Mouse (Mus musculus): Measurements from ENCODE around the gene Baat. TPM values are rescaled to one million over a fixed set of nuclear protein-coding genes. Genes with fewer than 3 reads are reported as not detected.
"Not testable (repeated sequence)": the region's sequence is repeated elsewhere in the genome, so short reads cannot be mapped to it uniquely, and the experiment has no call there.

The Baat gene
- polyA plus RNA-seq, 1 experiment from 2014 or later, result not detected

GRCm38 (mm10) chr4:49473435-49474100 is 32.8 kb downstream of the Baat start, which contains the start of gene Acnat1:
TSS of gene Acnat1 (minus strand) at chr4:49473912.
- no peaks in the 10 kb centered on the region for H3K36me3 ChIP-seq (ENCODE audit: control insufficient read depth, insufficient read depth, low read length)
- H3K4me1 ChIP-seq (ENCODE audit: control insufficient read depth, insufficient read depth, low read depth, low read length), result no peaks in the 10 kb centered on the region
- H3K27ac ChIP-seq (ENCODE audit: low read depth, low read length), result no peak within 1 kb of the TSS
- no peak within 1 kb of the TSS for H3K4me2 ChIP-seq (ENCODE audit: low read length)
- no peak within 1 kb of the TSS for H3K4me3 ChIP-seq (ENCODE audit: low read length)
- WGBS, result 55% methylated on average over 3 of the region's 3 CpGs
- no peaks in the 10 kb centered on the region for H3K9me3 ChIP-seq (ENCODE audit: control insufficient read depth, low read length)
- no peaks in the 10 kb centered on the region for H3K27me3 ChIP-seq (replicated peaks; ENCODE audit: control insufficient read depth, insufficient read depth, low read length)
- no peak for ATAC-seq
- no peak within 1 kb of the TSS for H3K9ac ChIP-seq (ENCODE audit: low read depth, low read length)

GRCm38 (mm10) chr4:49469435-49470151 is 36.8 kb downstream of the Baat start:
- Histone ChIP-seq H3K9ac (ENCODE audit: low read depth, low read length) (no peak overlapping the region), H3K36me3 (ENCODE audit: control insufficient read depth, insufficient read depth, low read length) (no peaks in the 10 kb centered on the region), H3K4me3 (ENCODE audit: low read length) (no peak overlapping the region), H3K4me1 (ENCODE audit: control insufficient read depth, insufficient read depth, low read depth, low read length) (no peaks in the 10 kb centered on the region), H3K4me2 (ENCODE audit: low read length) (no peak overlapping the region), H3K9me3 (ENCODE audit: control insufficient read depth, low read length) (no peaks in the 10 kb centered on the region), H3K27ac (ENCODE audit: low read depth, low read length) (no peak overlapping the region), H3K27me3 (replicated peaks; ENCODE audit: control insufficient read depth, insufficient read depth, low read length) (no peaks in the 10 kb centered on the region)
- no peak for ATAC-seq
- WGBS, result 84% methylated on average over 3 of the region's 3 CpGs

- Histone ChIP-seq H3K4me1 (ENCODE audit: control insufficient read depth, insufficient read depth, low read depth, low read length) (no peaks in the 10 kb centered on the region), H3K4me2 (ENCODE audit: low read length) (no peak overlapping the region), H3K9ac (ENCODE audit: low read depth, low read length) (no peak overlapping the region), H3K27me3 (replicated peaks; ENCODE audit: control insufficient read depth, insufficient read depth, low read length) (no peaks in the 10 kb centered on the region), H3K4me3 (ENCODE audit: low read length) (no peak overlapping the region), H3K9me3 (ENCODE audit: control insufficient read depth, low read length) (no peaks in the 10 kb centered on the region), H3K36me3 (ENCODE audit: control insufficient read depth, insufficient read depth, low read length) (no peaks in the 10 kb centered on the region), H3K27ac (ENCODE audit: low read depth, low read length) (no peak overlapping the region)
- no peak for ATAC-seq
- WGBS, result 95% methylated on average over 6 of the region's 6 CpGs
Observed at GRCm38 (mm10) chr4:49467360-49467759, 39.0 kb downstream of the Baat start.

GRCm38 (mm10) chr4:49456171-49456570 is 50.2 kb downstream of the Baat start:
- no peak for ATAC-seq
- Histone ChIP-seq H3K27ac (ENCODE audit: low read depth, low read length) (no peak overlapping the region), H3K4me2 (ENCODE audit: low read length) (no peak overlapping the region), H3K4me3 (ENCODE audit: low read length) (no peak overlapping the region), H3K4me1 (ENCODE audit: control insufficient read depth, insufficient read depth, low read depth, low read length) (no peaks in the 10 kb centered on the region), H3K9ac (ENCODE audit: low read depth, low read length) (no peak overlapping the region), H3K27me3 (replicated peaks; ENCODE audit: control insufficient read depth, insufficient read depth, low read length) (no peaks in the 10 kb centered on the region), H3K36me3 (ENCODE audit: control insufficient read depth, insufficient read depth, low read length) (no peaks in the 10 kb centered on the region), H3K9me3 (ENCODE audit: control insufficient read depth, low read length) (no peaks in the 10 kb centered on the region)
- WGBS, result 78% methylated on average over 2 of the region's 2 CpGs

- H3K9me3 ChIP-seq (ENCODE audit: control insufficient read depth, low read length), result no peaks in the 10 kb centered on the region
- H3K36me3 ChIP-seq (ENCODE audit: control insufficient read depth, insufficient read depth, low read length), result no peaks in the 10 kb centered on the region
- H3K9ac ChIP-seq (ENCODE audit: low read depth, low read length), result no peak overlapping the region
- H3K27me3 ChIP-seq (replicated peaks; ENCODE audit: control insufficient read depth, insufficient read depth, low read length), result no peaks in the 10 kb centered on the region
- no peak overlapping the region for H3K4me2 ChIP-seq (ENCODE audit: low read length)
- no peak overlapping the region for H3K4me3 ChIP-seq (ENCODE audit: low read length)
- no peak for ATAC-seq
- H3K4me1 ChIP-seq (ENCODE audit: control insufficient read depth, insufficient read depth, low read depth, low read length), result no peaks in the 10 kb centered on the region
- 82% methylated on average over 1 of the region's 1 CpGs for WGBS
- H3K27ac ChIP-seq (ENCODE audit: low read depth, low read length), result no peak overlapping the region
Observed at GRCm38 (mm10) chr4:49451848-49452551, 54.4 kb downstream of the Baat start.

GRCm38 (mm10) chr4:49451133-49451847 is 55.1 kb downstream of the Baat start:
- H3K4me3 ChIP-seq (ENCODE audit: low read length); H3K4me1 ChIP-seq (ENCODE audit: control insufficient read depth, insufficient read depth, low read depth, low read length); H3K27ac ChIP-seq (ENCODE audit: low read depth, low read length); H3K9me3 ChIP-seq (ENCODE audit: control insufficient read depth, low read length); H3K36me3 ChIP-seq (ENCODE audit: control insufficient read depth, insufficient read depth, low read length); H3K9ac ChIP-seq (ENCODE audit: low read depth, low read length); H3K27me3 ChIP-seq (replicated peaks; ENCODE audit: control insufficient read depth, insufficient read depth, low read length); ATAC-seq; H3K4me2 ChIP-seq (ENCODE audit: low read length): not testable (repeated sequence)
- WGBS, result no CpG with 5 or more reads among the region's 1 CpGs

Other genes starting within 250 kb of the Baat start
- gene Acnat2, start 98.4 kb downstream of the Baat start, polyA plus RNA-seq (2015; fragmentation: Nextera tagmentation; extraction: Ambion mirVana), result not detected in 2 replicates
- not detected in 2 replicates for gene Acnat1, start 32.6 kb downstream of the Baat start, polyA plus RNA-seq (2015; fragmentation: Nextera tagmentation; extraction: Ambion mirVana)
- 74.3 and 76.5 TPM in 2 replicates for gene Mrpl50, start 14.5 kb upstream of the Baat start, polyA plus RNA-seq (2015; fragmentation: Nextera tagmentation; extraction: Ambion mirVana)
- 12.2 and 12.4 TPM in 2 replicates for gene Zfp189, start 14.6 kb upstream of the Baat start, polyA plus RNA-seq (2015; fragmentation: Nextera tagmentation; extraction: Ambion mirVana)
- 0.26 and 0.60 TPM in 2 replicates for gene Aldob, start 43.0 kb upstream of the Baat start, polyA plus RNA-seq (2015; fragmentation: Nextera tagmentation; extraction: Ambion mirVana)
- gene Tmem246, start 91.3 kb upstream of the Baat start, polyA plus RNA-seq (2015; fragmentation: Nextera tagmentation; extraction: Ambion mirVana), result 142 and 156 TPM in 2 replicates
- gene Rnf20, start 125.4 kb upstream of the Baat start, polyA plus RNA-seq (2015; fragmentation: Nextera tagmentation; extraction: Ambion mirVana), result 41.8 and 41.9 TPM in 2 replicates
- gene Ppp3r2, start 175.5 kb upstream of the Baat start, polyA plus RNA-seq (2015; fragmentation: Nextera tagmentation; extraction: Ambion mirVana), result 0.41 and 0.53 TPM in 2 replicates